Mouse (Mus musculus): Measurements from ENCODE around the gene Rnd2. TPM values are rescaled to one million over a fixed set of nuclear protein-coding genes. Genes with fewer than 3 reads are reported as not detected.
"Not testable (repeated sequence)": the region's sequence is repeated elsewhere in the genome, so short reads cannot be mapped to it uniquely, and the experiment has no call there.

Rnd2 gene
- total RNA-seq, 2 experiments from 2014 or later: 2.5 to 4.2 TPM

- not testable (repeated sequence) for DNase-seq (ENCODE audit: low spot score)
These were observed 17.9 kb upstream of the Rnd2 start for GRCm38 (mm10) chr11:101446860-101447259.

GRCm38 (mm10) chr11:101447786-101448185, 17.0 kb upstream of the Rnd2 start:
- DNase-seq (ENCODE audit: low spot score): no peak

- DNase-seq (ENCODE audit: low spot score): peak; percentile 85
These were observed 16.5 kb upstream of the Rnd2 start, which contains the start of gene Ifi35 for GRCm38 (mm10) chr11:101448274-101448746. Gene Ifi35 (plus strand): TSS chr11:101448407.

GRCm38 (mm10) chr11:101448899-101449298, 15.9 kb upstream of the Rnd2 start:
- DNase-seq (ENCODE audit: low spot score): no peak

- DNase-seq (ENCODE audit: low spot score): not testable (repeated sequence)
These were observed 15.2 kb upstream of the Rnd2 start for GRCm38 (mm10) chr11:101449596-101449995.

- no peak for DNase-seq (ENCODE audit: low spot score)
These were observed 14.4 kb upstream of the Rnd2 start for GRCm38 (mm10) chr11:101450394-101450793.

GRCm38 (mm10) chr11:101451536-101451935, 13.3 kb upstream of the Rnd2 start:
- DNase-seq (ENCODE audit: low spot score): no peak

- DNase-seq (ENCODE audit: low spot score): no peak
These were observed 12.6 kb upstream of the Rnd2 start for GRCm38 (mm10) chr11:101452093-101452774.

GRCm38 (mm10) chr11:101454702-101455101, 10.1 kb upstream of the Rnd2 start:
- DNase-seq (ENCODE audit: low spot score): no peak

- DNase-seq (ENCODE audit: low spot score): no peak
These were observed 9.2 kb upstream of the Rnd2 start for GRCm38 (mm10) chr11:101455627-101456026.

GRCm38 (mm10) chr11:101457631-101458030, 7.2 kb upstream of the Rnd2 start:
- no peak for DNase-seq (ENCODE audit: low spot score)

GRCm38 (mm10) chr11:101458217-101458616, 6.6 kb upstream of the Rnd2 start:
- DNase-seq (ENCODE audit: low spot score): no peak

GRCm38 (mm10) chr11:101459716-101460115, 5.1 kb upstream of the Rnd2 start:
- DNase-seq (ENCODE audit: low spot score): no peak

- no peak for DNase-seq (ENCODE audit: low spot score)
These were observed 4.5 kb upstream of the Rnd2 start for GRCm38 (mm10) chr11:101460321-101460720.

- DNase-seq (ENCODE audit: low spot score): no peak
These were observed 2.7 kb upstream of the Rnd2 start for GRCm38 (mm10) chr11:101462141-101462540.

GRCm38 (mm10) chr11:101462583-101463440, 2.0 kb upstream of the Rnd2 start:
- no peak for DNase-seq (ENCODE audit: low spot score)

- DNase-seq (ENCODE audit: low spot score): peak; percentile 75
These were observed 486 bp downstream of the Rnd2 start for GRCm38 (mm10) chr11:101465101-101465868.

GRCm38 (mm10) chr11:101465869-101466551, 1.2 kb downstream of the Rnd2 start, which contains the start of gene Vat1:
Gene Vat1 (minus strand): TSS chr11:101466230.
- DNase-seq (ENCODE audit: low spot score): peak; percentile 63

GRCm38 (mm10) chr11:101466552-101466950, 1.8 kb downstream of the Rnd2 start:
- DNase-seq (ENCODE audit: low spot score): not testable (repeated sequence)

- DNase-seq (ENCODE audit: low spot score): peak; percentile 62
These were observed 2.9 kb downstream of the Rnd2 start for GRCm38 (mm10) chr11:101467477-101468262.
